Mouse (Mus musculus): ENCODE results near the gene Skp2.

DNA sequence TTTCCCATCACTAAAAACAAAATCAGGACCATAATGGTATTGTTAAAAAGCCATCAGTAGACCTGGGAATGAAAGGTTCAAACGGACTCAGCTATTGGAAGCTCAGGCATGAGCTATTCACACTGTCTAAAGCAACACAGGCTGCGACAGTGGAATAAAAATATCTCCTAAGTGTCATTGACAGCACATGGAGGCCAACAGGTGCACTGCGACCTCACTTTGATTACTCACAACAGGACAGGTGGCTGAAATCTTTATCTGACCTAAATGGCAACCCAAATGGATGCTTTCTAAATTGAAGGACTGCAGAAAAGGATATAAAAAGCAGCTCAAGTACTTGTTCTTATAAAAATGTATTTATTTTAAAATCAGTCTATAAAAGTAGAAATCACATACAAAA, 43.6 kb downstream of the Skp2 start:
- no peak for TF ChIP-seq GATA1 (IDR thresholded peaks at IDR 0.05; ENCODE audit: low read length)
- TF ChIP-seq TAL1 (IDR thresholded peaks at IDR 0.05; ENCODE audit: low read length) = no peak
